Mouse (Mus musculus): ENCODE results near the gene Atad3a. TPM values are rescaled to one million over a fixed set of nuclear protein-coding genes. Genes with fewer than 3 reads are reported as not detected.

Atad3a gene
- polyA plus RNA-seq, 1 experiment from 2014 or later = 73.3 TPM

DNA sequence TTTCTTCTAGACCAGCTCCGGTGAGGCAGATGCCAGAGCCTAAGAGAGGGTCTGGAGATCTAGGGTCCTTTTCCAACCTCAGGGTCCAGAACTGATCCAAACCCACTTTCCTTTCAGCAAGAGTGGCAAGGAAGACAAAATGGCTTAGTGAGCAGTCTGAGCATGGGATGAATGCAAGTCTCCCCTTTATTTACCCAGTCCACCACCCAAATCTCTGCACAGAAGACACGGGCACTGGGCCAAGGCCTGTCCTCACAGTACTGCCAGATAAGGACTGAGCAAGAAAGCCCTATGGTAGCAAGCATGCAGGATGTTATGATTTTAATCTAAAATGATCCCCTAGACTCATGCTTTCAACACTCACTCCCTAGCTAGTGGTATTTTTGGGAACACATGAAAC is 16.9 kb upstream of the Atad3a start:
- no peak overlapping the region for H3K4me3 ChIP-seq (ENCODE audit: low read length)
- peaks cover 12% of the 10 kb centered on the region for H3K27me3 ChIP-seq (ENCODE audit: control insufficient read depth, insufficient read depth, low read depth, low read length)
- H3K4me2 ChIP-seq (ENCODE audit: low read depth, low read length) = no peak overlapping the region
- no peaks in the 10 kb centered on the region for H3K36me3 ChIP-seq (ENCODE audit: control insufficient read depth, insufficient read depth, low read length)
- ATAC-seq (ENCODE audit: low read depth) = no peak
- H3K9ac ChIP-seq (ENCODE audit: low read length) = 0 out of 2 replicates have a peak overlapping the region, but pooled peaks have one; percentile 4
- peak overlapping the region; percentile 61 for H3K27ac ChIP-seq (ENCODE audit: low read length)
- WGBS = 60% methylated on average over 2 of the region's 2 CpGs
- no peaks in the 10 kb centered on the region for H3K9me3 ChIP-seq (ENCODE audit: control insufficient read depth, low read length)
- peaks cover 44% of the 10 kb centered on the region for H3K4me1 ChIP-seq (replicated peaks; ENCODE audit: control insufficient read depth, insufficient read depth, low read length)

DNA sequence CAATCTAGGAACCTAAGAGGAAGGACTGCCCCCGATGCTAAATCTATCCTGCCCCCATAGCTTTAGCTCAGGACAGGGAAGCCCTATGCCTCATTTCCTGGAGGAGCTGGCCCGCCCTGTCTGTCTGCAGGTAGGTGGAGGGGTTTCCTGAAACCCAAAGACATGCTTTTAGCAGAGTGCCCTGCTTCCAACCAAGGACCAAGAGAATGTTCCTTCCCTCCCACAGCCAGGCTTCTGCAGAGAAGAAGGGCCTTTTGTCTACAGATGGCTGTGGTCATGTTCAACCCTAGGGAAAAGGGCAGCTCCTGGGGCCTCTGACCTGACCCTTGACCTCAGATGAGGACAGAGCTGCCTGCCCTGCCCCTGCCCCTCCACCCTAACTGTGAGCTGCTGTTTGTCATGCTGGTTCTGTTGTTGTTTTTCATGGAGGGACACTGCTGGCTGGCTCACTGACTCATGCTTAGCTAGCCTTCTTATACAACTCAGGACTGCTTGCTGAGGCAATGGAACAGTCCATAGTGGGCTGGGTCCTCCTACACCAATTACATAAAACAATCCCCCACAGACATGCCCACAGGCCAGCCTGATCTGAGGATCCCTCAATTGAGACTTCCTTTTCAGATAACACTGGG is 15.9 kb upstream of the Atad3a start:
- peaks cover 44% of the 10 kb centered on the region for H3K4me1 ChIP-seq (replicated peaks; ENCODE audit: control insufficient read depth, insufficient read depth, low read length)
- no peak overlapping the region for H3K4me2 ChIP-seq (ENCODE audit: low read depth, low read length)
- H3K4me3 ChIP-seq (ENCODE audit: low read length) = no peak overlapping the region
- no peaks in the 10 kb centered on the region for H3K9me3 ChIP-seq (ENCODE audit: control insufficient read depth, low read length)
- WGBS = 53% methylated on average over 2 of the region's 2 CpGs
- ATAC-seq (ENCODE audit: low read depth) = no peak
- H3K36me3 ChIP-seq (ENCODE audit: control insufficient read depth, insufficient read depth, low read length) = no peaks in the 10 kb centered on the region
- H3K27me3 ChIP-seq (ENCODE audit: control insufficient read depth, insufficient read depth, low read depth, low read length) = peaks cover 14% of the 10 kb centered on the region
- H3K27ac ChIP-seq (ENCODE audit: low read length) = no peak overlapping the region
- peak overlapping the region; percentile 28; the same call in 1 of the 2 replicates for H3K9ac ChIP-seq (ENCODE audit: low read length)

DNA sequence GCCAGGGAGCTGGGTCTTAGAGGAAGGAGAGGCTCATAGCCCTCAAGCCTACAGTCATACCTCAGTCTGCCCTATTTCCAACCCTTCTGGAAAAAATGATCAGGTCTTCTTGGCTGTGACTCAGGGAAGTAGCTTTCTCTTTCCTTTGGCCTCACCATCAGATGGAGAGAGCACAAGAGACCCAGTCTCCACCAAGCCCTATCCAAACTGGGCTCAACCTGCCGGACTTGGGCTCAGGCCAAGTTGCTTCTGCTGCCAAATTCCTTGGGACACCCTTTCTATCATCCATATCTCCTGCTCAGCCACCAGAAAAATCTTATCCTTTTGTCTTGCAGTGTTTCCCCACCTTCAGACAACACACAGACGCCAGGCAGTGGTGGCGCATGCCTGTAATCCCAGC is 15.0 kb upstream of the Atad3a start:
- WGBS = 54% methylated on average over 3 of the region's 3 CpGs
- no peak overlapping the region for H3K9ac ChIP-seq (ENCODE audit: low read length)
- ATAC-seq (ENCODE audit: low read depth) = no peak
- peaks cover 41% of the 10 kb centered on the region for H3K4me1 ChIP-seq (replicated peaks; ENCODE audit: control insufficient read depth, insufficient read depth, low read length)
- H3K9me3 ChIP-seq (ENCODE audit: control insufficient read depth, low read length) = no peaks in the 10 kb centered on the region
- H3K4me3 ChIP-seq (ENCODE audit: low read length) = no peak overlapping the region
- peaks cover 17% of the 10 kb centered on the region for H3K27me3 ChIP-seq (ENCODE audit: control insufficient read depth, insufficient read depth, low read depth, low read length)
- no peaks in the 10 kb centered on the region for H3K36me3 ChIP-seq (ENCODE audit: control insufficient read depth, insufficient read depth, low read length)
- no peak overlapping the region for H3K4me2 ChIP-seq (ENCODE audit: low read depth, low read length)
- peak overlapping the region; percentile 75 for H3K27ac ChIP-seq (ENCODE audit: low read length)

DNA sequence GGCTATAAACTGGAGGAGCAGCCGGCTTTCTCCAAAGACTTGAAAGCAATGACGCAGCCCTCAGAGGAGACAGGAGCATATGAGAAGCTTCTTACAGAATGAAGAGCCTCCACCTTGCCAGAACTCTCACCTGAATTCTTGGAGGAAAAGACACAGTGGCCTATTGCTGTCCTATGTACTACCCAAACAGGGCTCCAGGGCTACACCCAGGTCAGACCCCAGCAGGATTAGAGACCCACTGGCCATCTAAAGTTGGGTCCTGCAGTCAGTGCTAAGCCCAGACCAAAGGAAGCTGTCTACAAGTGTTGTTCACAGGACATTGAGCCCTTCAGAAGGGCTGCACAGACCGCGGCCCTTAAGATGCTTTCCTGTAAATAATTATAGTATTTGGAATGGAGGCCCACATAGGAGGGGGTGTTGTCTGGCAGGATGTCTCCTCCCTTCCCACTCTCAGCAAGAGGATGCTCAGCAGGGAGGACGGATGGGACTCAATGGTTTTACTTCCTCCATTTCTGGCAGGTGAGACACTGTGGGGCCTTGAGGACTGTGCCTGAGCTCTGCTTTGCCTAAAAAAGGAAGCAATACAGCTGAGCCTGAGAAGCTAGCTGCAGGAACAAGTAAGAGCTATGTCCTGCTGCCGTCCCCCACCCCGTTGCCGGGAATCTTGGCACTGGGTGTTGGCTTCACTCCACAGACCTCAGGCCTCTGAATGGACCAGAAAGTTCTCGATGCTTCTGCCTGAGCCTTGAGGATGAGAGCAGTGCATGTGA is 14.3 kb upstream of the Atad3a start:
- Histone ChIP-seq H3K4me1 (replicated peaks; ENCODE audit: control insufficient read depth, insufficient read depth, low read length) (peaks cover 45% of the 10 kb centered on the region), H3K4me2 (ENCODE audit: low read depth, low read length) (peak overlapping the region; percentile 87), H3K27ac (ENCODE audit: low read length) (peak overlapping the region; percentile 75), H3K4me3 (ENCODE audit: low read length) (peak overlapping the region; percentile 49), H3K9me3 (ENCODE audit: control insufficient read depth, low read length) (no peaks in the 10 kb centered on the region), H3K27me3 (ENCODE audit: control insufficient read depth, insufficient read depth, low read depth, low read length) (peaks cover 17% of the 10 kb centered on the region), H3K9ac (ENCODE audit: low read length) (no peak overlapping the region), H3K36me3 (ENCODE audit: control insufficient read depth, insufficient read depth, low read length) (no peaks in the 10 kb centered on the region)
- peak; percentile 34 for ATAC-seq (ENCODE audit: low read depth)
- 23% methylated on average over 9 of the region's 9 CpGs for WGBS

- H3K27me3 ChIP-seq (ENCODE audit: control insufficient read depth, insufficient read depth, low read depth, low read length) = peaks cover 17% of the 10 kb centered on the region
- peak within 1 kb of the TSS; percentile 87 for H3K4me2 ChIP-seq (ENCODE audit: low read depth, low read length)
- peaks cover 45% of the 10 kb centered on the region for H3K4me1 ChIP-seq (replicated peaks; ENCODE audit: control insufficient read depth, insufficient read depth, low read length)
- ATAC-seq (ENCODE audit: low read depth) = peak; percentile 71
- peak within 1 kb of the TSS; percentile 57 for H3K9ac ChIP-seq (ENCODE audit: low read length)
- peak within 1 kb of the TSS; percentile 75 for H3K27ac ChIP-seq (ENCODE audit: low read length)
- peak within 1 kb of the TSS; percentile 49 for H3K4me3 ChIP-seq (ENCODE audit: low read length)
- H3K36me3 ChIP-seq (ENCODE audit: control insufficient read depth, insufficient read depth, low read length) = no peaks in the 10 kb centered on the region
- under 1% methylated on average over 35 of the region's 35 CpGs for WGBS
- no peaks in the 10 kb centered on the region for H3K9me3 ChIP-seq (ENCODE audit: control insufficient read depth, low read length)
Observed at GRCm38 (mm10) chr4:155774280-155774754, 13.4 kb upstream of the Atad3a start, which contains the start of gene Vwa1. TSS of gene Vwa1 (minus strand) at chr4:155774698.

DNA sequence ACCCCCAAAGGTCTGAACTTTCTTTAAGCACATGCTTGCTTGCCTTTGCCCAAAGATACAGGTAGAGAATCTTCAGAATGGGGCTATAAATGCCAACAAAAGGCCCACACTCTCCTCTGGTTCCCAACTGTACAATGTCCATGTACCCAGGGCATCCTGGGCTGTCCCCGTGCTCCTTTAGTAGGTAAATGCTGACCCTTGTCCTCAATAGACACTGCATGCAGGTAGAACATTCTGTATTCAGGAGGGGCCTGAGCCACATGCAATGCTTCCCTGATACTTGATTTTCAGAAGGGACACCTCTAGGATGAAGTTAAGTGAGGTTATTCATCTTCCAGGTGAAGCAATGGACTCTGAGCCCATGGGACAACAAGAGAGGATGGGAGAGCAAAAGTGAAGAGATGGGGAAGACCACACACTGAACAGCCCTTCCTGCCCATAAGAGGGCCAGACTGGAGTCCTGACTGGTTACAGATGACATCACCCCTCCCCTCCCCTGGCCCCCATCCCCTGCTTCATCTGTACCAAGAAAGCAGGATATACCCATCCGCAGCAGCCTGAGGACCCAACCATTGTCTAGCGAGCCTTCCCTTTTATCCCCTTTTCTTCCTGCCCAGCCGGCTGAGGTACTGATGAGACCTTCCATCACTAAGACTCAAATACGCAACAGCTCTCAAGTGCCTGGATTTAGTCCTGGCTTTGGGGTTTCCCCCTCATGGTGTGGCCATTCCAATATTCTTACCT is 12.6 kb upstream of the Atad3a start:
- H3K4me2 ChIP-seq (ENCODE audit: low read depth, low read length) = peak overlapping the region; percentile 87
- WGBS = 39% methylated on average over 5 of the region's 5 CpGs
- H3K36me3 ChIP-seq (ENCODE audit: control insufficient read depth, insufficient read depth, low read length) = no peaks in the 10 kb centered on the region
- peaks cover 45% of the 10 kb centered on the region for H3K4me1 ChIP-seq (replicated peaks; ENCODE audit: control insufficient read depth, insufficient read depth, low read length)
- ATAC-seq (ENCODE audit: low read depth) = no peak
- no peaks in the 10 kb centered on the region for H3K9me3 ChIP-seq (ENCODE audit: control insufficient read depth, low read length)
- peak overlapping the region; percentile 49 for H3K4me3 ChIP-seq (ENCODE audit: low read length)
- H3K27ac ChIP-seq (ENCODE audit: low read length) = no peak overlapping the region
- H3K9ac ChIP-seq (ENCODE audit: low read length) = 0 out of 2 replicates have a peak overlapping the region, but pooled peaks have one; percentile 14
- peaks cover 17% of the 10 kb centered on the region for H3K27me3 ChIP-seq (ENCODE audit: control insufficient read depth, insufficient read depth, low read depth, low read length)

DNA sequence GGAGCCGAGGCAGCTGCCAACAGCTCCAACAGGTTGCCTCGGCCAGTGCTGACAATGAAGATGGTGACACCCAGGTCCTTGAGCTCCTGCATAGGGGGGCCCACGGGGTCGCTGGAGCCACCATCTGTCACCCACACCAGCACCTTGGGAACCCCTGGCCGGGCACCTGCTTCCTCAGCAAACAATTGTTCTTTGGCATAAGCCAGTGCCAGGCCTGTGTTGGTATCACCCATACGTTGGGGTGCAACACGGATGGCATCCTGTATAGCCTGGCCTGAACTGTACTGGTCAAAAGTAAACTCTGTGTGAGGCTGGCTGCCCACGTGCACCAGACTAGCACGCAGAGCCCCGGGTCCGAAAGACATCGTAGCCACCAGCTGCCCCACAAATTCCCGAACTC is 11.9 kb upstream of the Atad3a start:
- Histone ChIP-seq H3K4me2 (ENCODE audit: low read depth, low read length) (no peak overlapping the region), H3K27ac (ENCODE audit: low read length) (no peak overlapping the region), H3K4me3 (ENCODE audit: low read length) (no peak overlapping the region), H3K9ac (ENCODE audit: low read length) (no peak overlapping the region), H3K4me1 (replicated peaks; ENCODE audit: control insufficient read depth, insufficient read depth, low read length) (peaks cover 43% of the 10 kb centered on the region), H3K36me3 (ENCODE audit: control insufficient read depth, insufficient read depth, low read length) (no peaks in the 10 kb centered on the region), H3K9me3 (ENCODE audit: control insufficient read depth, low read length) (no peaks in the 10 kb centered on the region), H3K27me3 (ENCODE audit: control insufficient read depth, insufficient read depth, low read depth, low read length) (peaks cover 17% of the 10 kb centered on the region)
- 84% methylated on average over 13 of the region's 13 CpGs for WGBS
- no peak for ATAC-seq (ENCODE audit: low read depth)

GRCm38 (mm10) chr4:155771706-155772105 is 10.8 kb upstream of the Atad3a start:
- Histone ChIP-seq H3K27me3 (ENCODE audit: control insufficient read depth, insufficient read depth, low read depth, low read length) (peaks cover 17% of the 10 kb centered on the region), H3K36me3 (ENCODE audit: control insufficient read depth, insufficient read depth, low read length) (no peaks in the 10 kb centered on the region), H3K4me2 (ENCODE audit: low read depth, low read length) (no peak overlapping the region), H3K9ac (ENCODE audit: low read length) (no peak overlapping the region), H3K9me3 (ENCODE audit: control insufficient read depth, low read length) (no peaks in the 10 kb centered on the region), H3K27ac (ENCODE audit: low read length) (no peak overlapping the region), H3K4me1 (replicated peaks; ENCODE audit: control insufficient read depth, insufficient read depth, low read length) (peaks cover 32% of the 10 kb centered on the region), H3K4me3 (ENCODE audit: low read length) (no peak overlapping the region)
- ATAC-seq (ENCODE audit: low read depth) = no peak
- WGBS = 55% methylated on average over 2 of the region's 2 CpGs

GRCm38 (mm10) chr4:155770626-155771025 is 9.7 kb upstream of the Atad3a start:
- no peaks in the 10 kb centered on the region for H3K9me3 ChIP-seq (ENCODE audit: control insufficient read depth, low read length)
- H3K4me2 ChIP-seq (ENCODE audit: low read depth, low read length) = peak overlapping the region; percentile 74
- peaks cover 24% of the 10 kb centered on the region for H3K4me1 ChIP-seq (replicated peaks; ENCODE audit: control insufficient read depth, insufficient read depth, low read length)
- peaks cover 17% of the 10 kb centered on the region for H3K27me3 ChIP-seq (ENCODE audit: control insufficient read depth, insufficient read depth, low read depth, low read length)
- peak overlapping the region; percentile 53 for H3K4me3 ChIP-seq (ENCODE audit: low read length)
- no peak overlapping the region for H3K27ac ChIP-seq (ENCODE audit: low read length)
- no peaks in the 10 kb centered on the region for H3K36me3 ChIP-seq (ENCODE audit: control insufficient read depth, insufficient read depth, low read length)
- H3K9ac ChIP-seq (ENCODE audit: low read length) = peak overlapping the region; percentile 75
- WGBS = 31% methylated on average over 24 of the region's 24 CpGs
- ATAC-seq (ENCODE audit: low read depth) = no peak
